Mouse (Mus musculus) erythroblast, embryonic 14.5 days (primary cell): ENCODE results near the gene Gstm5. TPM values are rescaled to one million over a fixed set of nuclear protein-coding genes. Genes with fewer than 3 reads are reported as not detected.
A peak's percentile ranks its signal among the peaks of the same experiment; 100 is the strongest.

Source experiments
- H3K27me3 ChIP-seq: 2 replicates; pipeline ENCODE4 v1.6.1; 2012; ENCODE audit warnings: inconsistent platforms; ENCODE audit not compliant: control insufficient read depth
- H3K36me3 ChIP-seq: 2 replicates; pipeline ENCODE4 v1.6.1; 2012; ENCODE audit warnings: mild to moderate bottlenecking, inconsistent platforms; ENCODE audit not compliant: control insufficient read depth
- H3K4me1 ChIP-seq: 2 replicates; pipeline ENCODE4 v1.6.1; 2012; ENCODE audit warnings: inconsistent platforms; ENCODE audit not compliant: control insufficient read depth
- H3K4me3 ChIP-seq: replicated peaks from 2 replicates; pipeline ENCODE3; 2012; ENCODE audit warnings: moderate library complexity, mild to moderate bottlenecking, inconsistent platforms
- H3K9me3 ChIP-seq: 2 replicates; pipeline ENCODE4 v1.6.1; 2012; ENCODE audit warnings: low read length, inconsistent platforms, mixed read lengths; ENCODE audit not compliant: control insufficient read depth
- GATA1 ChIP-seq: IDR thresholded peaks from 2 replicates; pipeline ENCODE4 v1.6.1; 2012; ENCODE audit warnings: low read length, inconsistent platforms, mixed read lengths
- TAL1 ChIP-seq: IDR thresholded peaks from 3 replicates; pipeline ENCODE4 v1.6.1; 2012; ENCODE audit warnings: low read length, inconsistent platforms, mixed read lengths
- polyA plus RNA-seq: library from polyadenylated mRNA; stranded (reverse); fragments of >175 nt; gene quantifications from 2 replicates; pipeline ENCODE4 v1.2.3, GENCODE M21; 2012

The Gstm5 gene
- polyA plus RNA-seq, 1 experiment = 5.3 TPM

DNA sequence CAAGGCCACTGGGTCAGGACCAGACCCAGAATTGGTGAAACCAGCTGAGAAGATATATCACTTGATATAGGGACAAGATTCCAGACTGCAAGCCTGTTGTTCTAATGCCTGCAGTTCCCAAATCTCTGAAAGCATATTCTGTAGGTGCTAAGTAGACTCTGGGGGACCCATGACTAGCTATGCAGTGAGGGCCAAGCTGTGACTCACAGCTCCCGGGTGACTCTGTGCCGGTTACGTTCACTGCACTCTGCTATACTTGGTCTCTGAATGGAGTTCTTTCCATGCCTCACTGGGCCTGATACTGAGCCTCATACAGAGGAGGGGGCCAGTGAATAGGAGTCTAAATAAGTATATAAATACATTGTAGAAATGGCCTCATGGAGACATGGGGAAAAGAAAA lies 32.2 kb downstream of the Gstm5 start:
- Histone ChIP-seq H3K4me1 (peaks cover 8% of the 10 kb centered on the region), H3K36me3 (no peaks in the 10 kb centered on the region), H3K4me3 (no peak overlapping the region)

DNA sequence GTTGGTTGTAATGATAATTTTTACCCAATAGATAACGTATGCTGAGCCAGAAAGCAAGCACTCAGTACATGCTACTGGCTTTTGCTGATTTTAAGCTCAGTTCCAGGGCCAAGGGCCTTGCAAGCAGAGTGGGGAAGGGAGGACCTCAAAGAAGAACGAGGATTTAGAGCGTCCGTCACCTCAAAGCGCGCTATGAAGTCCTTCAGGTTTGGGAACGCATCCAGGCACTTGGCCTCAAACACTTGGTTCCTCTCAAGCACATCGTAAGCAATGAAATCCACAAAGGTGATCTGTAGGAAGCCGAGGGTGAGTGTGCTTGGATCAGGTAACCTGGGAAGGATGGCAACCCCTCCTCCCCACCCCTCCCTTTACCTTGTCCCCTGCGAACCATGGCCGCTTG lies 33.1 kb downstream of the Gstm5 start:
- Histone ChIP-seq H3K4me1 (peaks cover 8% of the 10 kb centered on the region), H3K9me3 (no peaks in the 10 kb centered on the region), H3K27me3 (no peaks in the 10 kb centered on the region; the same call in 1 of the 2 replicates), H3K36me3 (no peaks in the 10 kb centered on the region), H3K4me3 (no peak overlapping the region)
- no peak for TF ChIP-seq TAL1
- TF ChIP-seq GATA1 = no peak

More for the DNA sequence above, 32.2 kb downstream of the Gstm5 start:
- Histone ChIP-seq H3K27me3 (no peaks in the 10 kb centered on the region; the same call in 1 of the 2 replicates), H3K9me3 (no peaks in the 10 kb centered on the region)
- no peak for TF ChIP-seq GATA1
- no peak for TF ChIP-seq TAL1

DNA sequence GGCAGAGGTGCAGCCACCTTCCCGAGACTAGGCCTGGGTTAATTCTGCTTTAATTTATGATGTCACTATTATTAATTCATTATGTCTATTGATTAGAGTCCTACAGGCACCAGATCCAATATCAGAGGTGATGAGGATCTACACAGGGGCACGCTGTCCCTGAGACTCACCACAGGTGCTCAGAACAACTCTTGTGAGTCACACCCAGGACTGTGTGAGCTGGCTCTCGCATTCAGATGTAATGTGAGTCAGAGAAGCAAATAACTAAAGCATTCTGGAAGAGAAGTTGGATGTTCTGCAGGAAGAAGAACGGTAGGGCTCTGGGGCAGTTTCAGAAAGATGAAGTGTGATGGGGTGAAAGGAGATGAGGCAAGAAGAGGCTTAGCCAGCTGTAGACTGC lies 33.6 kb downstream of the Gstm5 start:
- peaks cover 8% of the 10 kb centered on the region for H3K4me1 ChIP-seq
- TF ChIP-seq TAL1 (no peak), GATA1 (no peak)
- no peaks in the 10 kb centered on the region; the same call in 1 of the 2 replicates for H3K27me3 ChIP-seq
- no peak overlapping the region for H3K4me3 ChIP-seq
- no peaks in the 10 kb centered on the region for H3K36me3 ChIP-seq
- no peaks in the 10 kb centered on the region for H3K9me3 ChIP-seq

DNA sequence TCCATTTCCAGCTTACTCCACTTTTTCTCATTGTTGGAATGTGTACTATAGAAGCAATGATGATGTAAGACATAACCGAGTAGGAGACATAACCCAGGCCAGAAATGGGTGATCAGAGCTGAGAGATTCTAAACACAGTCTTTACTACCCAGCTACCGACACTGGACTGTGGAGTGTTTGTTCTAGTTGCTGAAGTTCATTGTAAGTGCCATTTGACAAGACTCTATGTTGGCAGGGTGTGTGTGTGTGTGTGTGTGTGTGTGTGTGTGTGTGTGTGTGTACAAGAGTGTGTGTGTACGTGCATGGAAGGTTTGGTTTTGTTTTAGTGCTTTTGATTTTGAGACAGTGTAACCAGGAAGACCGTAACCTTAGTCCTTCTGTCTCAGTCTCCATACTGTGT lies 34.1 kb downstream of the Gstm5 start:
- no peaks in the 10 kb centered on the region; the same call in 1 of the 2 replicates for H3K27me3 ChIP-seq
- no peak overlapping the region for H3K4me3 ChIP-seq
- TF ChIP-seq TAL1 (no peak), GATA1 (no peak)
- H3K4me1 ChIP-seq = peaks cover 8% of the 10 kb centered on the region
- H3K36me3 ChIP-seq = no peaks in the 10 kb centered on the region
- H3K9me3 ChIP-seq = no peaks in the 10 kb centered on the region

DNA sequence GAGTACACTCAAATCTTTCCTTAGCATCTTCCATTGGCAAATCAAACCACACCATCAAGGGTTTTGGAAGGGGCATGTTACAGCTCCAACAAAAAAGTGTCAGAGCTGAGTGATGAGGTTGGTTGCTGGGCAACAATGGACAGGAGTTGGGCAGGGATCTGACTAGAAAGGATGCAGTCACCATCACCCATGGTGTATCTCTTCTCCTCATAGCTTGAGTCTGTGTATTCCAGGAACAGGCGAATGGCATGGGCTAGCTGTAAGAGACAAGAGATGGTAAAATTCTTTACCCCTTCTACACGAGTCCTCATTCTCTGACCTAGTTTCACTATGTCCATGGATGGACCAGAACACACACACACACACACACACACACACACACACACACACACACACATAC lies 35.5 kb downstream of the Gstm5 start:
- no peaks in the 10 kb centered on the region; the same call in 1 of the 2 replicates for H3K27me3 ChIP-seq
- TF ChIP-seq GATA1 = no peak
- no peak for TF ChIP-seq TAL1
- H3K4me1 ChIP-seq = peaks cover 8% of the 10 kb centered on the region
- no peaks in the 10 kb centered on the region for H3K36me3 ChIP-seq
- no peaks in the 10 kb centered on the region for H3K9me3 ChIP-seq
- peak overlapping the region; percentile 49 for H3K4me3 ChIP-seq

DNA sequence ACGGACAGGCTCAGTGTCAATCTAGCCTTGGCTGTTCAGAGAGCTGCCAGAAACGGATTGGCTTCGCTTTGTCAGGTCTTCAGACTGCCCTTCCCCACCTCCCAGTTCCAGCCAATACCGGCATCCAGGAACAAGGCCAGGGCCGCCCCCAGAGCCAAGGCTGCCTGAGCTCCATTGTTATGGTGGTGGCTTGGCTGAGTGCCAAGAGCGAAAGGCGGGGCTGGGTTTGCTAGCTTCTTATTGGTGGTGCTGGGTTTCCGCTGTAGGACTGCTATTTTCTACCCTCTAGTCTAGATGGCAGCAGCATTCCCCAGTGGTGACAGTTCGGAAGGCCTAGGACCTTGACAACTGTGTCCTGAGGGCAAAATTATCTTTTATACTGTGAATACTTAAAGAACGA lies 36.0 kb downstream of the Gstm5 start, which contains the start of gene Gstm7:
Gstm7 (minus strand) TSS at position 148 of the 400 bp plus-strand sequence.
- Histone ChIP-seq H3K4me1 (peaks cover 8% of the 10 kb centered on the region), H3K9me3 (no peaks in the 10 kb centered on the region), H3K4me3 (peak within 1 kb of the TSS; percentile 49), H3K27me3 (no peaks in the 10 kb centered on the region; the same call in 1 of the 2 replicates), H3K36me3 (no peaks in the 10 kb centered on the region)
- TF ChIP-seq TAL1 = no peak
- TF ChIP-seq GATA1 = no peak

DNA sequence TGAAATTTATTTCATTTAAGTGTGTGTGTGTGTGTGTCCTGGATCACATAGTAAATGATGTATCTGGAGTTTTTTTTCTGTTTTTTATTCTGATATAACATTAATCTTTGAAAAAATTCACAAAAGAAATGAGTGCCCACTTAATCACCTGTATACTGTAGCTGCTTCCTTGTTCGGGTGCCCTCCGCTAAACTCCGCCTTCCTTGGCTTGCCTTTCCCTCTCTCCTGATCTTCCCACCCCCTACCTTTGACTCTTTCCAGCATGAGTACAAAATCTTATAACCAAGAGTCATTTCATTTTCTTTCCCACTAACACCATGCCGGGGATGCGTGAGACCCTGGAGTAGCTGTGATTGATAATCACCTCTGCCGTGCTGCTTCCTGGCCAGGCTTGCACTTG lies 36.5 kb downstream of the Gstm5 start:
- Histone ChIP-seq H3K9me3 (no peaks in the 10 kb centered on the region), H3K27me3 (no peaks in the 10 kb centered on the region; the same call in 1 of the 2 replicates), H3K36me3 (no peaks in the 10 kb centered on the region), H3K4me3 (no peak overlapping the region), H3K4me1 (peaks cover 8% of the 10 kb centered on the region)
- TF ChIP-seq TAL1 (no peak), GATA1 (no peak)

DNA sequence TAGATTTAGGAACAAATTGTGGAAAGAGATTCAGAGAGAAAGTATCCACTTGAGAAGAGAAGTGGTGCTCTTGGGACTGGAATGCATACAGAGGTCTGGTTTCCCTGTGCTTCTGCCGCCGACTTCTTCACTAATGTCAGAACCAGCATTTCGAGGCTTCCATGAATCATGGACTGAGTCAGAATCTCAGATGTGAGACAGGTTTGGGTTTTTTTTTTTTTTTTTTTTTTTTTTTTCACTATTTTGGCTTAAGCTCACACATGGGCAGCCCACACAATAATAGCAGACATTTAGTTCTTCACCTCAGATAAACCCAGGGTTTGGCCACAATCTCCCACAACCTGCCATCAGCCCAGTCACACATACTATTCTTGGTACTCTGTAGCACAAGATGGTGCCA lies 39.6 kb downstream of the Gstm5 start:
- peaks cover 10% of the 10 kb centered on the region for H3K4me1 ChIP-seq
- TF ChIP-seq TAL1 (no peak; the same call in 2 of the 3 replicates), GATA1 (no peak)
- H3K9me3 ChIP-seq = no peaks in the 10 kb centered on the region
- H3K4me3 ChIP-seq = no peak overlapping the region
- no peaks in the 10 kb centered on the region; the same call in 1 of the 2 replicates for H3K27me3 ChIP-seq
- H3K36me3 ChIP-seq = no peaks in the 10 kb centered on the region

DNA sequence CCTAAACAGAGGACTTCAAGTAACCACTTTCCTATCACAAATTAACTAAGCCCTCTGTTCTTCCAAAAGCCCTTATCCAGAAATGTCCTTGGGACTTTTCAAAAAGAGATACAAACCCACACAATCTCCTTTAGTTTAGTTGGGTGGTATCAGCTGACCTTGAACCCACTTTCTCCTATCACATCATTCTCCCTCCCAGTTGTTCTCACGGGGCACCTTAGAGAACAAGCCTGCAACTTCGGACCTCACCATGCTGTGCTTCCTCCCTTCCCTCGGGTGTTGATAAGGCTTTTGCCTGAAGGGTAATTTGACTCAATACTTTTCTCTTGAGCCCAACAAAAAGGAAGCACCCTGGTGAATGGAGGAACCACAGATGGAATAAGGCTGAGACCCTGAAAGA lies 40.3 kb downstream of the Gstm5 start:
- H3K36me3 ChIP-seq = no peaks in the 10 kb centered on the region
- H3K9me3 ChIP-seq = no peaks in the 10 kb centered on the region
- peaks cover 10% of the 10 kb centered on the region for H3K4me1 ChIP-seq
- no peaks in the 10 kb centered on the region for H3K27me3 ChIP-seq
- TF ChIP-seq TAL1 (no peak), GATA1 (no peak)
- H3K4me3 ChIP-seq = no peak overlapping the region

DNA sequence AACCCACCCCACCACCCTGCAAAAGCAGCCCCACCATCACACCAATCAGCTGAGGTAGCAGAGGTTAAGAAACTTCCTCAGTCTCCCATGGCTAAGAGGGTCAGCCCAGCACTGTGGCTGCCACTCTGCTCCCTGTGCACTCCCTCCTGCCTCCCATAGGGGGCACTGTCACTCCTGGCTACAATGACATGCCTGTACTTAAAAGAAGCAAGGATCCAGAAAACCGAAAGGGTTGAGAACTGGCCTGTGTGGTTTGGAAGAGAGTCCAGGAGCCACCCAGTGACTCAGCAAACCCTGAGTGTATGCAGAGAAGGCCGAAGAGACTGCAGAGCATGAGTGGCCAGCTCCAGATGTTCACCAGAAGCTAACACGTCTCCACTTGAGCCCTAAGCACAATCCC lies 43.8 kb downstream of the Gstm5 start:
- Histone ChIP-seq H3K4me1 (peaks cover 2% of the 10 kb centered on the region), H3K27me3 (no peaks in the 10 kb centered on the region), H3K36me3 (no peaks in the 10 kb centered on the region), H3K9me3 (no peaks in the 10 kb centered on the region), H3K4me3 (no peak overlapping the region)
- TF ChIP-seq GATA1 (no peak), TAL1 (no peak)
